Mouse (Mus musculus) hindbrain, embryonic 13.5 days (tissue): ENCODE measurements around the gene Magix. TPM values are rescaled to one million over a fixed set of nuclear protein-coding genes. Genes with fewer than 3 reads are reported as not detected.

Experiments used
- ATAC-seq: fragments of 200-750 bp; cut with Nextera tagmentation; 2 replicates; pipeline ENCODE4 v1.8.0; 2017; ENCODE audit warnings: moderate TSS enrichment; ENCODE audit not compliant: low FRiP score
- H3K27ac ChIP-seq: fragments of 300-500 bp; sonication (generic); 2 replicates; pipeline ENCODE4 v1.5.1; 2015; ENCODE audit warnings: inconsistent platforms, mild to moderate bottlenecking, moderate library complexity
- H3K27me3 ChIP-seq: fragments of 300-500 bp; sonication (generic); 2 replicates; pipeline ENCODE4 v1.6.1; 2015; ENCODE audit warnings: mild to moderate bottlenecking, inconsistent platforms
- H3K36me3 ChIP-seq: fragments of 300-500 bp; sonication (generic); 2 replicates; pipeline ENCODE4 v1.6.1; 2015; ENCODE audit warnings: mild to moderate bottlenecking, inconsistent platforms
- H3K4me1 ChIP-seq: fragments of 300-500 bp; sonication (generic); replicated peaks from 2 replicates; pipeline ENCODE4 v1.6.1; 2015; ENCODE audit warnings: inconsistent platforms
- H3K4me2 ChIP-seq: fragments of 300-500 bp; sonication (generic); 2 replicates; pipeline ENCODE4 v1.6.1; 2015; ENCODE audit warnings: inconsistent platforms, mild to moderate bottlenecking, moderate library complexity
- H3K4me3 ChIP-seq: fragments of 300-500 bp; sonication (generic); 2 replicates; pipeline ENCODE4 v1.5.1; 2015; ENCODE audit warnings: mild to moderate bottlenecking, inconsistent platforms
- H3K9ac ChIP-seq: fragments of 300-500 bp; sonication (generic); 2 replicates; pipeline ENCODE4 v1.6.1; 2015; ENCODE audit warnings: mild to moderate bottlenecking, inconsistent platforms
- H3K9me3 ChIP-seq: fragments of 300-500 bp; sonication (generic); 2 replicates; pipeline ENCODE4 v1.6.1; 2016; ENCODE audit warnings: inconsistent platforms
- WGBS: fragments of 180-500 bp; shearing (Covaris S2); methylation state at CpG from one replicate; pipeline ENCODE4 v1.1.7; 2015; 5-methylcytosine and 5-hydroxymethylcytosine counted together
- polyA plus RNA-seq: library from polyadenylated mRNA; unstranded; fragments of >200 nt; fragmentation: Nextera tagmentation; extraction: Ambion mirVana; gene quantifications from 2 replicates; pipeline ENCODE4 v1.2.1, GENCODE M21; 2015

The Magix gene
- polyA plus RNA-seq, 1 experiment from 2014 or later: not detected

DNA sequence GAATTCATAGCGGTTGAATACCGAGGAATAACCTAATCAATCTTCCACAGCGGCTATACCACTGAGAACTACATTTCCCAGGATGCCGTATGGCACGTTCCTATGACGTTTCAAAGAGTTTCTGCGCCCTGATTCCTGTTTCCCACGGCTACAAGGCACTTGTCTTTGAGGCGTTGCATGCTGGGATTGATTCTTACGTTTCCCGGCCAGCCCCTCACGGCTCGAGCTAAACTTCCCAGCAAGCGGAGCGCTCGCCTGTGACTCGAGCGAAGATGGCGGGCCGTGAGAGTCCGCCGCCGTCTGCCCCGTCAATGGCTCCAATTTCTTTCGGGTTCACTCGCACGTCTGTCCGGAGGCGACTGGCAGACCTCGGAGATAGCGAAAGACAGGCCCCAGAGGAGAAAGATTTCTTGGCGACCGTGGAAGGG is 15.9 kb upstream of the Magix start, which contains the start of gene Gpkow:
Gpkow (plus strand) TSS at position 178 of the 428 bp plus-strand sequence.
- peak within 1 kb of the TSS; percentile 68 for H3K9ac ChIP-seq
- H3K27me3 ChIP-seq: no peaks in the 10 kb centered on the region
- peaks cover 9% of the 10 kb centered on the region for H3K36me3 ChIP-seq
- peak within 1 kb of the TSS; percentile 53 for H3K4me3 ChIP-seq
- WGBS: 14% methylated on average over 33 of the region's 33 CpGs
- peak within 1 kb of the TSS; percentile 60 for H3K4me2 ChIP-seq
- peaks cover 16% of the 10 kb centered on the region for H3K4me1 ChIP-seq
- peak within 1 kb of the TSS; percentile 58 for H3K27ac ChIP-seq
- no peaks in the 10 kb centered on the region for H3K9me3 ChIP-seq
- ATAC-seq: peak; percentile 96

DNA sequence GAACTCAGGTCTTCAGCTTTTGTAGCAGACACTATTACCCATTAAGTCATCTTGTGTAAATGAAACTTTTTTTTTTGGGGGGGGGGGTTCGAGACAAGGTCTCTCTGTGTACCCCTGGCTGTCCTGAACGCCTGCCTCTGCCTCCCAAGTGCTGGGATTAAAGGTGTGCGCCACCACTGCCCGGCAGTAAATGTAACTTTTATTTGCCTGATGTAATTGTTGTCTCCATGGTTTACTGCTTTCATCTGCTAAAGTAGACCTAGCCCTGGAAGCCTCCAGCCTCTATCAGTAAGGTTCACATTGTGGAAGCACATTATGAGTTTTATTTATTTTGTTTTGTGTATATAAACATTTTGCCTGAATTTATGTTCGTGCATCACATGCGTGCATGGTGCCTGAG is 15.5 kb upstream of the Magix start:
- 45% methylated on average over 6 of the region's 6 CpGs for WGBS
- no peaks in the 10 kb centered on the region for H3K27me3 ChIP-seq
- no peaks in the 10 kb centered on the region for H3K9me3 ChIP-seq
- H3K4me3 ChIP-seq: peak overlapping the region; percentile 9; the same call in 1 of the 2 replicates
- no peak overlapping the region for H3K9ac ChIP-seq
- peaks cover 5% of the 10 kb centered on the region; the same call in 1 of the 2 replicates for H3K36me3 ChIP-seq
- H3K4me1 ChIP-seq: peaks cover 16% of the 10 kb centered on the region
- peak; percentile 63; the same call in 1 of the 2 replicates for ATAC-seq
- peak overlapping the region; percentile 42 for H3K4me2 ChIP-seq
- H3K27ac ChIP-seq: no peak overlapping the region

DNA sequence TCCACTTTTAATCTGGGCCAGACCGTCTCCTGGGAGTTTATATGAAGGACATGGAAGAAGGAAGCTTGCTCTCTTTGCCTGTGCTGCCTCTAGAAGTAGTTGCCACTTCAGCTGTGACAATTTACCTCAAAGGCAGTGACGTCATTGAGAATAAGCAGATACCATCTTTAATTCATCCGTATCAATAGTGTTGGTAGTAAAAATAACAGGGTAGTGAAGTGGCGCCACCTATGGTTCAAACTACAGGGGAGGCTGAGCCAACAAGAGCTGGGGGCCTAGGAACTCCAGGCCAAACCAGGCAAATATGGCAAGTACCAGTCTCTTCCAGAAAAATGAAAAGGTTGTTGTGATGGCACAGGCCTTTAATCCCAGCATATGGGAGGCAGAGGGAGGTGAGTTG is 11.8 kb upstream of the Magix start:
- ATAC-seq: no peak
- no peaks in the 10 kb centered on the region for H3K36me3 ChIP-seq
- H3K27ac ChIP-seq: no peak overlapping the region
- no peak overlapping the region for H3K4me2 ChIP-seq
- no peaks in the 10 kb centered on the region for H3K9me3 ChIP-seq
- no peak overlapping the region for H3K4me3 ChIP-seq
- 30% methylated on average over 4 of the region's 4 CpGs for WGBS
- H3K9ac ChIP-seq: no peak overlapping the region
- H3K27me3 ChIP-seq: no peaks in the 10 kb centered on the region
- peaks cover 4% of the 10 kb centered on the region for H3K4me1 ChIP-seq

DNA sequence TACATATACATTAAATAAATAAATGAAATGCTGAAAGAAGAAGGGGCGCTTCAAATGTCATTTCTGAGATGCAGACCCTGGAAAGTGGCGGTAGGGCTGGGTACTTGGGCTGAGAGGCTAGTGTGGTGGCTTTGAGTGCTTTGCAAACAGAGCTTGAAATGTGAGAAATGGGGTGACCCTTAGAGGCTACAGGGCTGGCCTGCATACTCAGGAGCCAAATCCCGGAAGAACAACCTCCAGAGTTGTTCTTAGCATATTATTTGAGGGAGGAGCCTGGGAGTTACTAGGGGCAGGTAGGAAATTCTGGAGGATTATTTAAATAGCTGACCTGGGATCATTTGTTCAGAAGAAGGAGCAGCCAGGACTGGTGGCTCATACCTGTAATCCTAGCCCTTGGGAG is 9.4 kb upstream of the Magix start:
- WGBS: 73% methylated on average over 3 of the region's 3 CpGs
- no peak overlapping the region for H3K4me2 ChIP-seq
- no peak overlapping the region for H3K4me3 ChIP-seq
- H3K36me3 ChIP-seq: no peaks in the 10 kb centered on the region
- no peaks in the 10 kb centered on the region for H3K9me3 ChIP-seq
- H3K27me3 ChIP-seq: no peaks in the 10 kb centered on the region
- no peaks in the 10 kb centered on the region for H3K4me1 ChIP-seq
- H3K9ac ChIP-seq: no peak overlapping the region
- no peak for ATAC-seq
- H3K27ac ChIP-seq: no peak overlapping the region

DNA sequence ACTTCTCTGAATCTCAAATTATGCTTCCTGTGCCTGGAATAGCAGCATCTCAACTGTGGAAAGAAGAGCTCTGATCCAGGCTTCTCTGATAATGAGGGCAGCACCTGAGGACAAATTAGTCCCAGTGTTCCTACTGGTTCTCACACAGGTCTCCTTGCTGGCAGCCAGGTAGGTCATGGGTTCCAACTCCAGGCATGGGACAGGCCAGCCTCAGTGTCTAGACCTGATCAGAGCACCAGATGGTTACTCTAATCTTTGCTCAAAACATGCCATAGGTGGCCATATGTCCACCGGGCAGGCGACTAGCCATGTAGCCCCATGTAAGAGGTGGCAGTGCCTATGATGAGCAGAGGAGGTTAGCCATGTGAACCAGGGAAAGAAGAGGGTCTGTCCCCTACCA is 7.3 kb upstream of the Magix start:
- no peaks in the 10 kb centered on the region for H3K4me1 ChIP-seq
- whole genome bisulfite sequencing: 97% methylated on average over 2 of the region's 2 CpGs
- H3K36me3 ChIP-seq: no peaks in the 10 kb centered on the region
- no peak overlapping the region for H3K27ac ChIP-seq
- no peak for ATAC-seq
- H3K9ac ChIP-seq: no peak overlapping the region
- H3K27me3 ChIP-seq: no peaks in the 10 kb centered on the region
- H3K4me3 ChIP-seq: no peak overlapping the region
- H3K4me2 ChIP-seq: no peak overlapping the region
- no peaks in the 10 kb centered on the region for H3K9me3 ChIP-seq

DNA sequence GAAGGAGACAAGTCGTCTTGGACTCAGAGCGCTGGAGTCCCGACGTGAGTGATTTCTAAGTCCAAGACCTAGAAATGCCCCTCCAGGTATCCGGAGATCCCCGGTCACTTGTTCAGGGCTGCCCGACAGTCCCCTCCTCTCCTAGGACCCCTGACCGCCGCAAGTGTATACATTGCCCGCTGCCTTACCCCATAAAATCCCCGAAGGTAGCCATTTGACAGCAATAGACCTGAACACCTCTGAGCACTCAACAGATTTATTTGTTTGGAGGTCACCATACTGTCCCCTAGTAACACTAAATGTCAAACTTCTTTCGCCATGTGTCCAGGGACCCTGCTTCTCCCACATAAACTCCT is 1.0 kb downstream of the Magix start:
- H3K36me3 ChIP-seq: no peaks in the 10 kb centered on the region
- H3K4me3 ChIP-seq: peak overlapping the region; percentile 28
- 21% methylated on average over 12 of the region's 12 CpGs for WGBS

DNA sequence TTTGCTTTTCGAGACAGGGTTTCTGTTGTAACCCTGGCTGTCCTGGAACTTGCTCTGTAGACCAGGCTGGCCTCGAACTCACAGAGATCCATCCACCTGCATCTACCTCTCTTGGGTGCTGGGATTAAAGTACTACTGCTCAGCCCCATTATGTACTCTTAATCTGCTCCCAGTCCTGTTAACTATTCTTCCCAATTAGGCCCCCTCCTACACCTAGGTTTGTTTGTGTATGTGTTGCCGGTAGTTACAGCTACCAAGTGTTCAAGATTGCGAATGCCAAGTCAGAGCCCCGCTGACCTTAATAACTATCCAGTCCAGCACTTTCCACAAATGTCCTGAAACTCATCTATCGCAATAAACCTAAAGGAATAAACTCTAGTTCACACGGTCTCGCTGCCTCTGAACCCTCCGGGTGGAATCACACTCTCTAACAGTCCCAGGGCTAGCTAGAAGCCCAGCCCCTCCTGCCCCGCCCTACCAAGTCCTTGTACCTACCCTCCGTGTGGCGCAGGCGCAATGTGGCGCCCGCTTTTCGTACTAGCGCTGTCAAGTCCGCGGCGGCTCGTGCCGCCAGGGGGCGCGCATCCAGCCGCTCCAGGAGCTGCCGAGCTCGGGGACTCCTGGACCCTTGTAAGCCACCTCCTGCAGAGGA is 1.5 kb downstream of the Magix start:
- 17% methylated on average over 27 of the region's 27 CpGs for WGBS
- Histone ChIP-seq H3K4me3 (peak overlapping the region; percentile 28), H3K36me3 (no peaks in the 10 kb centered on the region), H3K27ac (no peak overlapping the region), H3K4me1 (no peaks in the 10 kb centered on the region), H3K9ac (0 out of 2 replicates have a peak overlapping the region, but pooled peaks have one; percentile 39), H3K27me3 (0 out of 2 replicates have a peak, but pooled peaks cover 3% of the 10 kb centered on the region), H3K9me3 (no peaks in the 10 kb centered on the region), H3K4me2 (peak overlapping the region; percentile 48)
- ATAC-seq: peak; percentile 86

More for the DNA sequence above, 1.0 kb downstream of the Magix start:
- Histone ChIP-seq H3K27me3 (0 out of 2 replicates have a peak, but pooled peaks cover under 1% of the 10 kb centered on the region), H3K27ac (no peak overlapping the region), H3K4me2 (peak overlapping the region; percentile 48), H3K4me1 (no peaks in the 10 kb centered on the region), H3K9me3 (no peaks in the 10 kb centered on the region), H3K9ac (0 out of 2 replicates have a peak overlapping the region, but pooled peaks have one; percentile 39)
- ATAC-seq: peak; percentile 65; the same call in 1 of the 2 replicates

DNA sequence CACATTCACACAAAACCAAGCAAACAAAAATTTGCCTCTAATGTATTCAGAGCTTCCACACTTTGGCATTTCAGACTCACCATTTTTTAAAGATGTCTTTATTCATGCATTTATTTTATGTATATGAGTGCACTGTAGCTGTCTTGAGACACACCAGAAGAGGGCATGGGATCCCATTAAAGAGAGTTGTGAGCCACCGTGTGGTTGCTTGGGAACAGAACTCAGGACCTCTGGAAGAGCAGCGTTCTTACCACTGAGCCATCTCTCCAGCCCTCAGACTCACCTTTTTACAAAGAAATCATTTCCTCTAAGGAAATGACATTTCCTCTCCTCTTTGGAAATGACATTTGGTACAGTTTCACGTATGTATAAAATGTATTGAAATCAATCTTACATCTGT is 2.1 kb downstream of the Magix start:
- 42% methylated on average over 3 of the region's 3 CpGs for WGBS
- Histone ChIP-seq H3K9ac (no peak overlapping the region), H3K9me3 (no peaks in the 10 kb centered on the region), H3K36me3 (no peaks in the 10 kb centered on the region), H3K27ac (no peak overlapping the region), H3K4me2 (no peak overlapping the region), H3K4me1 (no peaks in the 10 kb centered on the region), H3K4me3 (no peak overlapping the region), H3K27me3 (0 out of 2 replicates have a peak, but pooled peaks cover 3% of the 10 kb centered on the region)
- no peak for ATAC-seq

DNA sequence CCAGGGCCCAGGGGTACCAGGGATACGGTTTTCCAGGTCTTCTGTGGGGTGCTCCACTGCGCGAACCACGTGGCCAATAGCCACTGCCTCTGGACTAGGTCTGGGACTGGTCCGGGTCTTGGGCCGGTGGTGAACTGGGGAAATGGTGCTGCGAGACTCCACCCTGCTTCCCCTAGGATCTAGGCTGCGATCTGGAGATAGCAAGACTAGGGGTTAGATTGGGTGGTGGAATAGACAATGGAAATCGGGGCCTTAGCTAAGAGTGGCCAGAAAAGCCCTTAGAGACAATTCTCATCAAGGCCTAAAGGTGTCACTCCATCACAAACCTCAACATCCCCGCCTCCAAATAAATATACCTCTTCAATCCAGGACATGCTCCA is 6.1 kb downstream of the Magix start:
- 34% methylated on average over 10 of the region's 10 CpGs for WGBS
- H3K27me3 ChIP-seq: 0 out of 2 replicates have a peak, but pooled peaks cover 6% of the 10 kb centered on the region
- H3K4me2 ChIP-seq: peak overlapping the region; percentile 45
- no peaks in the 10 kb centered on the region for H3K36me3 ChIP-seq
- 0 out of 2 replicates have a peak overlapping the region, but pooled peaks have one; percentile 24 for H3K9ac ChIP-seq
- H3K9me3 ChIP-seq: no peaks in the 10 kb centered on the region
- H3K4me1 ChIP-seq: no peaks in the 10 kb centered on the region
- peak overlapping the region; percentile 23 for H3K4me3 ChIP-seq
- H3K27ac ChIP-seq: no peak overlapping the region
- ATAC-seq: 0 out of 2 replicates have a peak, but pooled peaks have one; percentile 9

DNA sequence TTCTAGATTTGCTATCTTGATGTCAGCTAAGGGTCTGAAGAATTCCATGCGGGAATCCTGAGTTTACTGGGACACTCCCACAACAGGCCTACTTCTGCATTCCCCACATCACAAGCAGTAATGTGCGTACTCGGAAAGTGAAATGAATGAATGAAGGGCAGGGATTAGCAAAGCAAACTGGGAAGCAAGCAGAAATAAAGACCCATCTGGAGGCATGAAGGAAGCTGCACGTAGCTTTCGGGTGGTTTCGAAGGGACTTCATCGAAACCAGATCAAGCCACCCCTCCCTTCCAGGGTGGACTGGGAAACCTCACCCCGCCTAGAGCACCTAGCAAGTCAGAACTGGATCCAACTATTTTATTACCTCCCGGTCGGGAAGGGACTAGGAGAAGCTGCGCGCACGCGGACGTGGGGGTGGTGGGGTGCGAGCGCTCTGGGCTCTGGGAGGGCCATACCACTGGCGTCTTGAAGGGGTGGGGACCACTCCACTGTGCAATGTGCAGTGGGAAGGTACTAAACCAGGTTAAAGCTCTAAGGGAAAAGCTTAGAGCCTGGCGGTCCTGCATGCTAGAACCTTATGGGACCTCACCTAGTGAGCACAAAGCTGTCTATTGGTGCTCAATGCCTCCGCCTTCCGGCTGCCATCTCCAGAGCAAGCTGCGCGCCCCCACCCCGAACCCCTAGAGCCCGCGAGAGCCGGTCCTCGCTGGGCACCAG is 6.6 kb downstream of the Magix start:
- Histone ChIP-seq H3K4me2 (peak overlapping the region; percentile 45), H3K9me3 (no peaks in the 10 kb centered on the region), H3K4me3 (peak overlapping the region; percentile 23), H3K4me1 (no peaks in the 10 kb centered on the region), H3K27ac (no peak overlapping the region), H3K27me3 (0 out of 2 replicates have a peak, but pooled peaks cover 6% of the 10 kb centered on the region), H3K36me3 (no peaks in the 10 kb centered on the region), H3K9ac (0 out of 2 replicates have a peak overlapping the region, but pooled peaks have one; percentile 24)
- WGBS: 35% methylated on average over 28 of the region's 28 CpGs
- ATAC-seq: peak; percentile 22; the same call in 1 of the 2 replicates

DNA sequence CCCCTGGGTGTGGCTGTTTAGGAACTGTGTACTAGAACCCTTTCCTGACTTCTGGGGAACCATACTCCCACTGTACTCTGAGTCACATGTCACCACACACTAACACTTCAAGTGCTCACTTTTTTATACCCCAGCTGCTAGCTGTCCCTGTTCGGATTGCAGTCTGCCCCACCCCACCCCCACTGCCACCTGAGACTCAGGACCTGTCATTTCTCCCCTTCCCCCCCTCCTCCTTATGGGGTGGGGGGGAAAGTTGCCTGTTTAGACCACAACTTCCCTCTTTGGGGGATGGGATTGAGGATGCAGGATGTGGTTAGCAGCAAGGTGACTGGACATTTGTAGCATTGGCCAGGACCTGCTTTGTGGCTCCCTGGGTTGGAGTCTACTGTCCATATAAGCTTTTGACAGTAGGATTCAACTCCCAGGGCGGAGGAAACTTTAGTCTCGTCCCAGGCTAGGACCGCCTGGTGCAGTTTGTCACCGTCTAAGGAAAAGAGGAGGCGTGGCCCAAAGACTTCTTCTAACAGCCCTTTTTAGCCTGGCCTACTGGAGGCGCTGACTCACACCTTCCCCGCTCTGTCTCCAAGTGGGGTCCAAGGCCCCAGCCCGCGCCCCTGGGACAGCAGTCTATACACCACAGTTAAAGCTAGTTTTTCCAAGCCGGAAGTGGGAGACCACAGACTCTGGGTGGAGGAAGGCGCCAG is 7.3 kb downstream of the Magix start:
- peak overlapping the region; percentile 45; the same call in 1 of the 2 replicates for H3K4me2 ChIP-seq
- no peaks in the 10 kb centered on the region for H3K9me3 ChIP-seq
- H3K27ac ChIP-seq: no peak overlapping the region
- no peak overlapping the region for H3K4me3 ChIP-seq
- WGBS: 36% methylated on average over 12 of the region's 12 CpGs
- no peak overlapping the region for H3K9ac ChIP-seq
- no peaks in the 10 kb centered on the region for H3K36me3 ChIP-seq
- no peaks in the 10 kb centered on the region for H3K4me1 ChIP-seq
- H3K27me3 ChIP-seq: 0 out of 2 replicates have a peak, but pooled peaks cover 6% of the 10 kb centered on the region
- no peak for ATAC-seq

DNA sequence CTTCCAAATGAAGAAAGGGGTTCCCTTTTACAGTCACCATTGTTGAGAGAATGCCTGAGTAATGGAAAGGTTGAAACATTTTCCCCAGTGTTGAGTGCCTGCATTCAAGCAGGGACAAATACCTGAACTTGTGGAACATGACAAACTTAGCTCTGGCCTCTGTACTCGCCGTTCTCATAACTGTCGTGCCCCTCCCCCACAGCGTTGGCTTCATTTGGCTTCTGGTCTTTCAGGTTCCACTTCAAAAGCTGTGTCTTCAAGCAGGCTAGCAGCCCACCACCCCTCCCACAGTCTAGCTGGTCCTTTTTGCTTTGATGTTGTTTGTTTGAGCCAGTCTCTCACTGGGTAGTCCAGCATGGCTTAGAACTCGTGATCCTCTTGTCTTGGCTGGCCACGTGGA is 8.3 kb downstream of the Magix start:
- H3K27me3 ChIP-seq: 0 out of 2 replicates have a peak, but pooled peaks cover 6% of the 10 kb centered on the region
- H3K9ac ChIP-seq: no peak overlapping the region
- H3K4me3 ChIP-seq: no peak overlapping the region
- no peak for ATAC-seq
- H3K36me3 ChIP-seq: no peaks in the 10 kb centered on the region
- 54% methylated on average over 6 of the region's 6 CpGs for WGBS
- no peaks in the 10 kb centered on the region for H3K9me3 ChIP-seq
- H3K4me2 ChIP-seq: no peak overlapping the region
- no peaks in the 10 kb centered on the region for H3K4me1 ChIP-seq
- no peak overlapping the region for H3K27ac ChIP-seq
